Mouse (Mus musculus): ENCODE measurements around the gene Eml5. TPM values are rescaled to one million over a fixed set of nuclear protein-coding genes. Genes with fewer than 3 reads are reported as not detected.

The Eml5 gene
- polyA plus RNA-seq, 1 experiment from 2014 or later: 1.4 TPM

- Histone ChIP-seq H3K27me3 (replicated peaks; ENCODE audit: insufficient read depth, low read length) (no peaks in the 10 kb centered on the region), H3K4me2 (replicated peaks; ENCODE audit: low read depth, low read length) (no peak overlapping the region), H3K9ac (replicated peaks; ENCODE audit: low read depth) (no peak overlapping the region), H3K4me3 (ENCODE audit: low read depth, low read length) (no peak overlapping the region), H3K36me3 (ENCODE audit: insufficient read depth, low read length) (no peaks in the 10 kb centered on the region), H3K27ac (ENCODE audit: low read length) (no peak overlapping the region), H3K4me1 (ENCODE audit: insufficient read depth, low read depth, low read length) (no peaks in the 10 kb centered on the region), H3K9me3 (ENCODE audit: low read length) (no peaks in the 10 kb centered on the region)
- WGBS: 54% methylated on average over 2 of the region's 2 CpGs
- TF ChIP-seq CTCF (IDR thresholded peaks at IDR 0.05): no peak
- no peak for TF ChIP-seq EP300 (IDR thresholded peaks at IDR 0.05)
- ATAC-seq (no peak), DNase-seq (ENCODE audit: low spot score) (no peak)
Observed at GRCm38 (mm10) chr12:98875216-98875615, 26.1 kb downstream of the Eml5 start.

- Histone ChIP-seq H3K9ac (replicated peaks; ENCODE audit: low read depth) (no peak overlapping the region), H3K4me3 (ENCODE audit: low read depth, low read length) (no peak overlapping the region), H3K4me1 (ENCODE audit: insufficient read depth, low read depth, low read length) (no peaks in the 10 kb centered on the region), H3K27me3 (replicated peaks; ENCODE audit: insufficient read depth, low read length) (no peaks in the 10 kb centered on the region), H3K36me3 (ENCODE audit: insufficient read depth, low read length) (no peaks in the 10 kb centered on the region), H3K9me3 (ENCODE audit: low read length) (no peaks in the 10 kb centered on the region), H3K27ac (ENCODE audit: low read length) (no peak overlapping the region), H3K4me2 (replicated peaks; ENCODE audit: low read depth, low read length) (no peak overlapping the region)
- 91% methylated on average over 10 of the region's 10 CpGs for WGBS
- DNase-seq (ENCODE audit: low spot score): no peak
- no peak for ATAC-seq
- TF ChIP-seq CTCF (IDR thresholded peaks at IDR 0.05): no peak
- no peak for TF ChIP-seq EP300 (IDR thresholded peaks at IDR 0.05)
Observed at GRCm38 (mm10) chr12:98872836-98873235, 28.4 kb downstream of the Eml5 start.

GRCm38 (mm10) chr12:98863436-98863835 lies 37.8 kb downstream of the Eml5 start:
- Histone ChIP-seq H3K27me3 (replicated peaks; ENCODE audit: insufficient read depth, low read length) (no peaks in the 10 kb centered on the region), H3K9me3 (ENCODE audit: low read length) (no peaks in the 10 kb centered on the region), H3K4me3 (ENCODE audit: low read depth, low read length) (no peak overlapping the region), H3K4me2 (replicated peaks; ENCODE audit: low read depth, low read length) (no peak overlapping the region), H3K36me3 (ENCODE audit: insufficient read depth, low read length) (no peaks in the 10 kb centered on the region), H3K4me1 (ENCODE audit: insufficient read depth, low read depth, low read length) (no peaks in the 10 kb centered on the region), H3K9ac (replicated peaks; ENCODE audit: low read depth) (no peak overlapping the region), H3K27ac (ENCODE audit: low read length) (no peak overlapping the region)
- TF ChIP-seq EP300 (IDR thresholded peaks at IDR 0.05) (no peak), CTCF (IDR thresholded peaks at IDR 0.05) (no peak)
- ATAC-seq (no peak), DNase-seq (ENCODE audit: low spot score) (no peak)
- WGBS: 79% methylated on average over 4 of the region's 4 CpGs

DNA sequence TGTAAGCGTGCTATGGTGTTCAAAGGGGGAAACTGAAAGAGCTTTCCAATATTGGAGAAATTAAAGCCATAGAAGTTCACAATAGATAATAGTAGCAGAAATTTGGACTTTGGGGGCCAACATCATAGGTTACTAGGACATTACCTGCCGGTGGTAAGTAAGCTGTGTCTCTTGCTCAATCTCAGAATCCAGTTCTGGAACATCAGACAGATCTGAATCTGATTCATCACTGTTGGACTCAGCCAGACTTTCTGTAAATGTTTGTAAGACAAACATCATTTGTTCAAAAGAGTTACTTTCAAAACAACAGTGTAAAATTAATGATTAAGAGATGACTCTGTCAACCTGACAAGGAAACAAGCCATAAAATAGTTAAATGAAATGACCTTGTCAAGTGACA lies 41.0 kb downstream of the Eml5 start:
- no peaks in the 10 kb centered on the region for H3K36me3 ChIP-seq (ENCODE audit: insufficient read depth, low read length)
- no peak overlapping the region for H3K27ac ChIP-seq (ENCODE audit: low read length)
- TF ChIP-seq EP300 (IDR thresholded peaks at IDR 0.05) (no peak), CTCF (IDR thresholded peaks at IDR 0.05) (no peak)
- no peaks in the 10 kb centered on the region for H3K9me3 ChIP-seq (ENCODE audit: low read length)
- DNase-seq (ENCODE audit: low spot score): no peak
- H3K4me3 ChIP-seq (ENCODE audit: low read depth, low read length): no peak overlapping the region
- no peaks in the 10 kb centered on the region for H3K4me1 ChIP-seq (ENCODE audit: insufficient read depth, low read depth, low read length)
- no peak overlapping the region for H3K4me2 ChIP-seq (replicated peaks; ENCODE audit: low read depth, low read length)
- H3K9ac ChIP-seq (replicated peaks; ENCODE audit: low read depth): no peak overlapping the region
- ATAC-seq: no peak
- 75% methylated on average over 2 of the region's 2 CpGs for WGBS
- no peaks in the 10 kb centered on the region for H3K27me3 ChIP-seq (replicated peaks; ENCODE audit: insufficient read depth, low read length)

- H3K36me3 ChIP-seq (ENCODE audit: insufficient read depth, low read length): no peaks in the 10 kb centered on the region
- peak; percentile 38 for DNase-seq (ENCODE audit: low spot score)
- no peak overlapping the region for H3K27ac ChIP-seq (ENCODE audit: low read length)
- no peak overlapping the region for H3K4me2 ChIP-seq (replicated peaks; ENCODE audit: low read depth, low read length)
- 8% methylated on average over 3 of the region's 3 CpGs for WGBS
- H3K4me1 ChIP-seq (ENCODE audit: insufficient read depth, low read depth, low read length): no peaks in the 10 kb centered on the region
- no peak for ATAC-seq
- H3K4me3 ChIP-seq (ENCODE audit: low read depth, low read length): no peak overlapping the region
- H3K27me3 ChIP-seq (replicated peaks; ENCODE audit: insufficient read depth, low read length): no peaks in the 10 kb centered on the region
- TF ChIP-seq EP300 (IDR thresholded peaks at IDR 0.05) (no peak), CTCF (IDR thresholded peaks at IDR 0.05) (peak; percentile 74)
- H3K9me3 ChIP-seq (ENCODE audit: low read length): no peaks in the 10 kb centered on the region
- no peak overlapping the region for H3K9ac ChIP-seq (replicated peaks; ENCODE audit: low read depth)
Observed at GRCm38 (mm10) chr12:98850767-98851166, 50.5 kb downstream of the Eml5 start.

GRCm38 (mm10) chr12:98844774-98845173 lies 56.5 kb downstream of the Eml5 start:
- H3K4me1 ChIP-seq (ENCODE audit: insufficient read depth, low read depth, low read length): no peaks in the 10 kb centered on the region
- no peak for DNase-seq (ENCODE audit: low spot score)
- no peak overlapping the region for H3K4me3 ChIP-seq (ENCODE audit: low read depth, low read length)
- no peaks in the 10 kb centered on the region for H3K9me3 ChIP-seq (ENCODE audit: low read length)
- H3K36me3 ChIP-seq (ENCODE audit: insufficient read depth, low read length): no peaks in the 10 kb centered on the region
- no peak overlapping the region for H3K27ac ChIP-seq (ENCODE audit: low read length)
- ATAC-seq: no peak
- WGBS: 96% methylated on average over 3 of the region's 3 CpGs
- no peaks in the 10 kb centered on the region for H3K27me3 ChIP-seq (replicated peaks; ENCODE audit: insufficient read depth, low read length)
- no peak overlapping the region for H3K9ac ChIP-seq (replicated peaks; ENCODE audit: low read depth)
- no peak overlapping the region for H3K4me2 ChIP-seq (replicated peaks; ENCODE audit: low read depth, low read length)
- TF ChIP-seq CTCF (IDR thresholded peaks at IDR 0.05): no peak
- no peak for TF ChIP-seq EP300 (IDR thresholded peaks at IDR 0.05)

DNA sequence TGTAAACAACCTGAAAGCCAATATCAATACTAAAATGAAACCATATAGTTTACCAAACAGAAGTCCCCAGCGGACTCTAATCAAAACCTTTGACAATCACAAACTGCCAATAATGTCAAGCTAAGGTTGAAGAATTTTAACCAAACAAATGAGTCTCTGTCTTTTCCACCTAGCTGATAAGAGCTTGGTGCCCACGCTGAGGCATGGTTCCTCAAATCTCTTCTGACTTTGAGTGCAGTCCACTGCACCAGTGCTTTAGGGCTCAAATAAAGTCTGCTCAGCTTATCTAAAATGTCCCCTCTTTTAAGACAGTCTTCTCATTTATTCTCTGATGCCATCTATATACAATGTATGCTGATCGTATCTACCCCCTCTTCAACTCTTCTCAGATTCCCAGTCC lies 61.1 kb downstream of the Eml5 start:
- Histone ChIP-seq H3K9me3 (ENCODE audit: low read length) (no peaks in the 10 kb centered on the region), H3K36me3 (ENCODE audit: insufficient read depth, low read length) (no peaks in the 10 kb centered on the region), H3K27me3 (replicated peaks; ENCODE audit: insufficient read depth, low read length) (no peaks in the 10 kb centered on the region), H3K9ac (replicated peaks; ENCODE audit: low read depth) (no peak overlapping the region), H3K4me1 (ENCODE audit: insufficient read depth, low read depth, low read length) (no peaks in the 10 kb centered on the region), H3K4me2 (replicated peaks; ENCODE audit: low read depth, low read length) (no peak overlapping the region), H3K27ac (ENCODE audit: low read length) (no peak overlapping the region), H3K4me3 (ENCODE audit: low read depth, low read length) (no peak overlapping the region)
- TF ChIP-seq EP300 (IDR thresholded peaks at IDR 0.05) (no peak), CTCF (IDR thresholded peaks at IDR 0.05) (no peak)
- DNase-seq (ENCODE audit: low spot score) (no peak), ATAC-seq (no peak)
- WGBS: 72% methylated on average over 3 of the region's 3 CpGs

Measured in lung, postnatal 0 days (tissue).